Mouse (Mus musculus) kidney, adult 2 months (tissue): Measurements from ENCODE around the gene Irf7. TPM values are rescaled to one million over a fixed set of nuclear protein-coding genes. Genes with fewer than 3 reads are reported as not detected.
A peak's percentile ranks its signal among the peaks of the same experiment; 100 is the strongest.

Source experiments
- DNase-seq: peaks from one replicate; pipeline ENCODE4 v3.0.0; 2021
- H3K27ac ChIP-seq: fragments of 200-500 bp; 2 replicates; pipeline ENCODE4 v1.5.1; 2012; ENCODE audit warnings: low read depth, low read length, control low read depth, inconsistent platforms; ENCODE audit not compliant: insufficient read depth
- H3K27me3 ChIP-seq: fragments of 200-500 bp; replicated peaks from 2 replicates; pipeline ENCODE4 v1.6.1; 2012; ENCODE audit warnings: mild to moderate bottlenecking, moderate library complexity, low read length, inconsistent platforms; ENCODE audit not compliant: control insufficient read depth, insufficient read depth
- H3K36me3 ChIP-seq: fragments of 200-500 bp; 2 replicates; pipeline ENCODE4 v1.6.1; 2012; ENCODE audit warnings: mild to moderate bottlenecking, moderate library complexity, low read length, inconsistent platforms; ENCODE audit not compliant: control insufficient read depth, insufficient read depth
- H3K4me1 ChIP-seq: fragments of 200-500 bp; 2 replicates; pipeline ENCODE4 v1.6.1; 2011; ENCODE audit warnings: low read length; ENCODE audit not compliant: control insufficient read depth, insufficient read depth
- H3K4me3 ChIP-seq: fragments of 200-500 bp; 2 replicates; pipeline ENCODE4 v1.5.1; 2011; ENCODE audit warnings: mild to moderate bottlenecking, low read depth, low read length, control low read depth; ENCODE audit not compliant: insufficient read depth
- CTCF ChIP-seq: fragments of 200-500 bp; conservative IDR thresholded peaks from 2 replicates; pipeline ENCODE4 v1.5.1; 2011; ENCODE audit warnings: low read depth, mild to moderate bottlenecking, control low read depth, low read length, moderate library complexity, mixed read lengths; ENCODE audit not compliant: insufficient read depth, insufficient read length
- POLR2A ChIP-seq: fragments of 200-500 bp; IDR thresholded peaks from one replicate; pipeline ENCODE4 v1.6.1; 2011; ENCODE audit warnings: low read depth, low read length, control low read depth
- WGBS: fragments of 180-500 bp; shearing (Covaris S2); methylation state at CpG from one replicate; pipeline ENCODE4 v1.1.7; 2018; 5-methylcytosine and 5-hydroxymethylcytosine counted together
- polyA plus RNA-seq: library from polyadenylated mRNA; depleted of rRNA; stranded (reverse); fragments of >200 nt; gene quantifications from 2 replicates; pipeline ENCODE4 v1.2.3, GENCODE M21; 2012

Irf7 gene
- polyA plus RNA-seq, 1 experiment: 57.5 TPM

DNA sequence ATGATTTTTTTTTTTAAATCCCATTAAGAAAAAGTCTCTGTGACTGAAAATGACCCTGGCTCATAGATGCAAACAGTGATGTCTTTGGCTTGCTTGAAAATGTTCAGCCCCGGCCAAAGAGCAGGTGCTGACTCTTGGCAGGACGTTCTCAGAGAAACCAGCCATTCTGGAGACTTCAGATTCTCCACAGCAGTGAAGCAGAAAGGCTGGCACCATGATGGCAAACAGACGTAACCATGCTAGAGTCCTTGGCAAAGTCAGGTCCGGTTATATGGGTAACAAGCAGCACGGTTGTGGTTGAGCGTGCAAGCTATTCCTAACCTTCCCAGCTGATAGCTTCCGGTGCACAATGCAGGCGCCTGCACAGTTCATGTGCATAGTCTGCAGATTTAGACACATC, 32.9 kb upstream of the Irf7 start:
- H3K27me3 ChIP-seq: 0 out of 2 replicates have a peak, but pooled peaks cover 2% of the 10 kb centered on the region
- no peaks in the 10 kb centered on the region for H3K36me3 ChIP-seq
- H3K4me1 ChIP-seq: peaks cover 3% of the 10 kb centered on the region; the same call in 1 of the 2 replicates
- no peak overlapping the region for H3K4me3 ChIP-seq
- TF ChIP-seq CTCF (no peak), POLR2A (no peak)
- peak; percentile 41 for DNase-seq
- 81% methylated on average over 8 of the region's 8 CpGs for WGBS
- no peak overlapping the region for H3K27ac ChIP-seq

DNA sequence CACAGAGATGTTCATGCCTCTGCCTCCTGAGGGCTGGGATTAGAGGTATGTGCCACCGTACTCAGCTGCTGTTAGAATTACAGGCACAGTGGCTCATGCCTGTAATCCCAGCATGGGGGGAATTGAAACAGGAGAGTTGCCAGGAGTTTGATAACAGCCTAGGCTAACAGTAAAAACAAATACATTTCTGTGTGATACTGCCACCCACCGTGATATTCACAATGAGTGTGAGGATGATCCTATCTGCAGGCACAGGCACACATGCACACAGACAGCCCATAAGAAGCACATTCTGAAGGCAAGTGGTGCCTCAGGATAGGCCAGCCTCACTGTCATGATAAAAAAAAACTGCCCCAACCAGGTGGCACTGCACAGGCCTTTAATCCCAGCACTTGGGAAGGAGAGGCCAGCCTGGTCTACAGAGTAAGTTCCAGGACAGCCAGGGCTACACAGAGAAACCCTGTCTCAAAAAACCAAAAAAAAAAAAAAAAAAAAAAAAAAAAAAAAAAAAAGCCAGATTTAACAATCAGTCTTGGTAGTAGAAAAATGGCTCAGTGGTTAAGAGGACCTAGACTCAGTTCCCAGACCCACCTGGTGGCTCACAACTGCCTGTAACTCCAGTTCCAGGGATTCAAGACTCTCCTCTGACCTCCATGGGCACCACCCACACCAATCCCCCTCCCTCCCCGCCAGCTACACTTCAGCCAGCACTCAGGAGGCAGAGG, 31.8 kb upstream of the Irf7 start:
- Histone ChIP-seq H3K27ac (no peak overlapping the region), H3K36me3 (no peaks in the 10 kb centered on the region), H3K27me3 (peaks cover 3% of the 10 kb centered on the region; the same call in 1 of the 2 replicates), H3K4me3 (no peak overlapping the region), H3K4me1 (peaks cover 8% of the 10 kb centered on the region)
- 84% methylated on average over 3 of the region's 3 CpGs for WGBS
- TF ChIP-seq CTCF (no peak), POLR2A (no peak)
- DNase-seq: no peak

DNA sequence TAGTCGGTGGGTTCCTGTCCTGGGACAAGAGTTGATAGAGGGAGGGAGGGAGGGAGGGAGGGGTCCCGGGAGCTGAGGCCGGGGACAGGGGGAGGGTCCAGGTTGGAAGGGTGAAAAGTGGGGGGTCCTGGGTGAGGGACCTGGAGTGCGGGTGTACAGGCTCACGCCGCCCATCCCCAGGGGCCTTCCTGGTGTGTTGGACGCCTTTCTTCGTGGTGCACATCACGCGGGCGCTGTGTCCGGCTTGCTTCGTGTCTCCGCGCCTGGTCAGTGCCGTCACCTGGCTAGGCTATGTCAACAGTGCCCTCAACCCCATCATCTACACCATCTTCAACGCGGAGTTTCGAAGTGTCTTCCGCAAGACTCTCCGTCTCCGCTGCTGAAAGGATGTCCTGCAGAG, 28.2 kb upstream of the Irf7 start:
- H3K4me1 ChIP-seq: peaks cover 5% of the 10 kb centered on the region
- H3K27me3 ChIP-seq: peaks cover 3% of the 10 kb centered on the region; the same call in 1 of the 2 replicates
- DNase-seq: no peak
- WGBS: 10% methylated on average over 22 of the region's 22 CpGs
- no peak overlapping the region for H3K27ac ChIP-seq
- 0 out of 2 replicates have a peak overlapping the region, but pooled peaks have one; percentile 3 for H3K4me3 ChIP-seq
- TF ChIP-seq POLR2A: no peak
- TF ChIP-seq CTCF: no peak
- H3K36me3 ChIP-seq: no peaks in the 10 kb centered on the region

GRCm38 (mm10) chr7:141293852-141294471, 27.7 kb upstream of the Irf7 start:
- no peak overlapping the region; the same call in 1 of the 2 replicates for H3K4me3 ChIP-seq

DNA sequence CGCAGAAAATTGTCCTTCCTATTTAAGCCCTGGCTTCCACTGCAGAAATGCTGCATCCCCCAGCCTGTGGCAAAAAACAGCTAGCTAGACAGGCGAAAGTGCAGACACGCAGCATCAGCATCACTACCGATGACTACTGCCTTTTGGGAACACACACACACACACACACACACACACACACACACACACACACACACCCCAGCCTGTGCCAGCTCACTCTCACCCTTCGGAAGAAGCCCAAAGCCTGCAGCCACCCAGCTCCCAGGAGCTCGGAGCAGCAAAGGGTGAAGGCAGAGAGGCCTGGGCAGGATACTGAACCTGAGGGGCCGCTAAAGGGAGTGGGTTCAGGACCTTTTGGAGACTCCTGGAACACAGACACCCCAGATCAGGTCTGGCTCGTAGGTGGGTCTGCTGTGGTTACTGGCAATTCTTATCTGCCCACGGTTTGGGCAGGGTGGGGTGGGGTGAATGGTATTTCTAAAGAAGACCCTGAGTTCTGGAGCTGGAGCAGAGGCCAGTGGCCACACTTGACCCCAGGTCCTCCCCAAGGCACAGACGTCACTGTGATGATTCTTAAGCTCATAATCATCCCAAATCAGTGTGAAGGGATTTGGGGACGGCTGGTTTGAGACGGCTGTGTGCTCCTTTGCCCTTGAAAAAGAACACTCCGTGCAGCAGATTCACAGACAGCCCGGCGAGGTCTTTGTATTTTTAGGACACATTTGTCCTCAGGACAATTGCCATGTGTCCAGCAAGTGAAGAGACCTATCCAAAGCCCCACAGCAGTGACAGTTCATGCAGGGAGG, 26.5 kb upstream of the Irf7 start:
- Histone ChIP-seq H3K27ac (no peak overlapping the region), H3K36me3 (no peaks in the 10 kb centered on the region), H3K4me1 (peaks cover 5% of the 10 kb centered on the region), H3K4me3 (no peak overlapping the region), H3K27me3 (peaks cover 3% of the 10 kb centered on the region; the same call in 1 of the 2 replicates)
- TF ChIP-seq POLR2A (no peak), CTCF (no peak)
- WGBS: 77% methylated on average over 15 of the region's 15 CpGs
- no peak for DNase-seq

More at GRCm38 (mm10) chr7:141293852-141294471, 27.7 kb upstream of the Irf7 start:
- Histone ChIP-seq H3K27ac (no peak overlapping the region), H3K27me3 (peaks cover 3% of the 10 kb centered on the region; the same call in 1 of the 2 replicates), H3K4me1 (peaks cover 5% of the 10 kb centered on the region), H3K36me3 (no peaks in the 10 kb centered on the region)
- under 1% methylated on average over 53 of the region's 53 CpGs for WGBS
- TF ChIP-seq CTCF: peak; percentile 25; the same call in 1 of the 2 replicates
- no peak for TF ChIP-seq POLR2A
- peak; percentile 43 for DNase-seq

DNA sequence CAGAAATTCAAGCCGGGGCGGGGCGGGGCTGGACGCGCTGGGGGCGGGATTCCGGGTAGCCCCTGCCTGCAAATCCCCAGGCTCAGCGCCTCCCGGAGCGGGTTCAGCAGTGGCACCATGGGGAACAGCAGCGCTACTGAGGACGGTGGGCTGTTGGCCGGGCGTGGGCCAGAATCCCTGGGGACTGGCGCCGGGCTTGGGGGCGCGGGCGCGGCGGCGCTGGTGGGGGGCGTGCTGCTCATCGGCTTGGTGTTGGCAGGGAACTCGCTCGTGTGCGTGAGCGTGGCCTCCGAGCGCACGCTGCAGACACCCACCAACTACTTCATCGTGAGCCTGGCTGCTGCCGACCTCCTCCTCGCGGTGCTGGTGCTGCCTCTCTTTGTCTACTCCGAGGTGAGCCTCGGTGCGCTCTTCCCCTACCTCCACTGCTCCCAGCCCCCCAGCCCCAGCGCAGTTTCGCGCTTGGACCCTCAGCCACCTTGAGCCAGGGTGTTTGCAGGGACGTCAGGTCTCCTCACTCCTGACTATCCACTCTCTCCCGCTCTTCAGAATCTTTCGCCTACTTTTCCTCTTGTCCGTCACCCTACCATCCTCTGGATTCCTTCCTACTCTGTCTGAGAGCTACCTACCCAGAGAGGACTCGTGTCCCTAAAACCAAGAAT, 25.8 kb upstream of the Irf7 start, which contains the start of gene Drd4:
Gene Drd4 (plus strand): TSS at position 86 of the 662 bp plus-strand sequence.
- H3K4me1 ChIP-seq: peaks cover 5% of the 10 kb centered on the region
- no peaks in the 10 kb centered on the region for H3K36me3 ChIP-seq
- H3K4me3 ChIP-seq: no peak within 1 kb of the TSS
- H3K27ac ChIP-seq: no peak within 1 kb of the TSS
- TF ChIP-seq CTCF (no peak), POLR2A (no peak)
- H3K27me3 ChIP-seq: peaks cover 3% of the 10 kb centered on the region; the same call in 1 of the 2 replicates
- 12% methylated on average over 46 of the region's 46 CpGs for WGBS
- DNase-seq: no peak
